Mouse (Mus musculus) forebrain, embryonic 15.5 days (tissue): ENCODE data around the gene Zfp36l2. TPM values are rescaled to one million over a fixed set of nuclear protein-coding genes. Genes with fewer than 3 reads are reported as not detected.

Source experiments
- ATAC-seq: fragments of 200-750 bp; cut with Nextera tagmentation; replicated peaks from 2 replicates; pipeline ENCODE4 v1.8.0; 2017; ENCODE audit warnings: mild to moderate bottlenecking, moderate TSS enrichment, moderate library complexity
- H3K27ac ChIP-seq: fragments of 300-500 bp; sonication (generic); replicated peaks from 2 replicates; pipeline ENCODE4 v1.5.1; 2015; ENCODE audit warnings: mild to moderate bottlenecking, inconsistent platforms
- H3K27me3 ChIP-seq: fragments of 300-500 bp; sonication (generic); 2 replicates; pipeline ENCODE4 v1.6.1; 2015; ENCODE audit warnings: inconsistent platforms
- H3K36me3 ChIP-seq: fragments of 300-500 bp; sonication (generic); 2 replicates; pipeline ENCODE4 v1.6.1; 2015; ENCODE audit warnings: mild to moderate bottlenecking, inconsistent platforms
- H3K4me1 ChIP-seq: fragments of 300-500 bp; sonication (generic); 2 replicates; pipeline ENCODE4 v1.6.1; 2015; ENCODE audit warnings: inconsistent platforms
- H3K4me2 ChIP-seq: fragments of 300-500 bp; sonication (generic); replicated peaks from 2 replicates; pipeline ENCODE4 v1.6.1; 2015; ENCODE audit warnings: mild to moderate bottlenecking, inconsistent platforms
- H3K4me3 ChIP-seq: fragments of 300-500 bp; sonication (generic); 2 replicates; pipeline ENCODE4 v1.5.1; 2015; ENCODE audit warnings: mild to moderate bottlenecking, inconsistent platforms
- H3K9ac ChIP-seq: fragments of 300-500 bp; sonication (generic); replicated peaks from 2 replicates; pipeline ENCODE4 v1.6.1; 2015; ENCODE audit warnings: mild to moderate bottlenecking, inconsistent platforms
- H3K9me3 ChIP-seq: fragments of 300-500 bp; sonication (generic); 2 replicates; pipeline ENCODE4 v1.6.1; 2016; ENCODE audit warnings: inconsistent platforms
- WGBS: fragments of 180-500 bp; shearing (Covaris S2); methylation state at CpG from one replicate; pipeline ENCODE4 v1.1.7; 2015; ENCODE audit warnings: mixed read lengths; 5-methylcytosine and 5-hydroxymethylcytosine counted together
- polyA plus RNA-seq: library from polyadenylated mRNA; unstranded; fragments of >200 nt; fragmentation: Nextera tagmentation; extraction: Ambion mirVana; gene quantifications from 2 replicates; pipeline ENCODE4 v1.2.1, GENCODE M21; 2015

Zfp36l2 gene
- polyA plus RNA-seq, 1 experiment from 2014 or later: 4.7 TPM

DNA sequence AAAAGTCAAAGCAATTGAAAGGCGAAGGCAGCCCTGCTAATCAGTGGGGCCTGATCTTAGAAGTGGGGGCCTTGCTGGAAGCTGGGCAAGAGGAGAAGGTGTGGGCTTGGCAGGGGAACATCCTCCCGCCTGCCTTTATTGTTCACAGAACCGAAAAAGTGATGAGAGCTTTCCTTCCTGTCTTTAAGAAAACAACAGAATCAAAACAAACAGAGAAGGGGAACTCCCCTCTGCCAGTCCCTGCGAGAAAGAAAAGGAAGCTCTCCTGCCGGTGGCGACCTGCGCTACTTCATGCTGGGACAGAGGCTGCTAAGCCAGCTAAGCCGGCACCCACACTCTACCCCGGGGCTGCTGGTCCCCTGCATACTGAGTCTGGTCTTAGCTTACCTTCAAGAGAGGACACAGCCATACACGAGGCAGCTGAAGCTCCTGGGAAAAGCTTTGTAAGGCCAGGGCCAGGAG is 41.9 kb downstream of the Zfp36l2 start:
- Histone ChIP-seq H3K27me3 (no peaks in the 10 kb centered on the region), H3K36me3 (no peaks in the 10 kb centered on the region), H3K27ac (no peak overlapping the region), H3K4me3 (no peak overlapping the region), H3K4me1 (peaks cover 13% of the 10 kb centered on the region), H3K9ac (no peak overlapping the region), H3K4me2 (no peak overlapping the region), H3K9me3 (no peaks in the 10 kb centered on the region)
- ATAC-seq: no peak
- 22% methylated on average over 10 of the region's 10 CpGs for WGBS

DNA sequence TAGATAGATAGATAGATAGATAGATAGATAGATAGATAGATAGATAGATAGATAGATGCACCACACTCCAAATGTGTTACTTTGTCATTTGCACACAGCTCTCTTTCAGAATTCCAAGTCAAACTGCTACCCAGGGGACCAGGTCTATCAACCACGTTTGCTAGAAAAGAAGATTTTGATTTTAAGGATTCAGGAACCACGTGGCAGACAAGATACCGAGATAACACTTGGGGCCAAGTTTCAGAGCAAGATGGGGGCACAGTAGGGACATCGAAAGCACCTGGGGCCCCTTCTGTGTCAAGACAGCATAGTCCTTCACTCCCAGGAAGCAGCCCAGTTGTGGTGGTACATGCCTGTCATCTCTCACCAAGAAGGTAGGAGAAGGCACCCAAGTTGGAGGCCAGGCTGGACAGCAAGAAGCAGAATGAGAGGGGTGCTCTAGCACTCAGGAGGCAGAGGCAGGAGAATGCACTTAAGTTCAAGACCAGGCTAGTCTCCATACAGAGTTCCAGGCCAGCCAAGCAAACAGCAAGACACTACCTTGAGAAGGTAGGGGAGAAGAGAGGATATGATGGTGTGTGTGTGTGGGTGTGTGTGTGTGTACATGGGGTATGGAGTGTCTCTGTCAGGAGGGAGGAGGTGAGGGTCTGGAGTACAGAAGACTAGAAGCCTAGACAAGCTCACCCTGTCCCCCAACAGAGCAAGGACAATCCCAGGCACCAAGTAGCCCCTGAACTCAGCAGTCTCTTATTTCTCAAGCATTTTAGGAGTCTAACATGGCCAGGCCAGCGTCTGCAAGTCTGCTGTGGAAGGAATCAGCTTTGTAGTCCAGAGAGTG is 42.8 kb downstream of the Zfp36l2 start:
- 80% methylated on average over 5 of the region's 5 CpGs for WGBS
- Histone ChIP-seq H3K27me3 (no peaks in the 10 kb centered on the region), H3K27ac (no peak overlapping the region), H3K4me3 (no peak overlapping the region), H3K4me1 (peaks cover 13% of the 10 kb centered on the region), H3K36me3 (no peaks in the 10 kb centered on the region), H3K9ac (no peak overlapping the region), H3K9me3 (no peaks in the 10 kb centered on the region), H3K4me2 (no peak overlapping the region)
- ATAC-seq: no peak

DNA sequence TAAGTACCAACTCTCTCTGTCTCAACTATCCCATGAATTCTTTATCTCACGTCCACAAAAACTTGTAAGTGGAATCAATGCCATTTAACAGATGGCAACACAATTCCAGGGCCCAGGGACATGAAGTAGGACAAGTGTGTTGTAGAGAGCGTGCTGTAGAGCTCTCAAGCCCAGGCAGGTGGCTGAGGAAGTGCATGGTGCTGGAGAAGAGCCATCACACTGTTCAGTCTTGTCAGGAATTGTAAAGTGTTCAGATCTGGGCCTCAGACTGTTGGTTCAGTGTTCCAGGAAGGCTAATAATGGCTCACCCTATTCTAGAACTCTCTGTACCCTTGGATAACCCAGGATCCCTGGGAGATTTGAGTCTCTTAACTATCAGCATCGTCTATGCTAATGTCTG is 43.6 kb downstream of the Zfp36l2 start:
- H3K36me3 ChIP-seq: no peaks in the 10 kb centered on the region
- no peak overlapping the region for H3K4me3 ChIP-seq
- ATAC-seq: no peak
- H3K27me3 ChIP-seq: no peaks in the 10 kb centered on the region
- 81% methylated on average over 3 of the region's 3 CpGs for WGBS
- H3K9me3 ChIP-seq: no peaks in the 10 kb centered on the region
- no peak overlapping the region for H3K27ac ChIP-seq
- peaks cover 12% of the 10 kb centered on the region for H3K4me1 ChIP-seq
- no peak overlapping the region for H3K9ac ChIP-seq
- no peak overlapping the region for H3K4me2 ChIP-seq

DNA sequence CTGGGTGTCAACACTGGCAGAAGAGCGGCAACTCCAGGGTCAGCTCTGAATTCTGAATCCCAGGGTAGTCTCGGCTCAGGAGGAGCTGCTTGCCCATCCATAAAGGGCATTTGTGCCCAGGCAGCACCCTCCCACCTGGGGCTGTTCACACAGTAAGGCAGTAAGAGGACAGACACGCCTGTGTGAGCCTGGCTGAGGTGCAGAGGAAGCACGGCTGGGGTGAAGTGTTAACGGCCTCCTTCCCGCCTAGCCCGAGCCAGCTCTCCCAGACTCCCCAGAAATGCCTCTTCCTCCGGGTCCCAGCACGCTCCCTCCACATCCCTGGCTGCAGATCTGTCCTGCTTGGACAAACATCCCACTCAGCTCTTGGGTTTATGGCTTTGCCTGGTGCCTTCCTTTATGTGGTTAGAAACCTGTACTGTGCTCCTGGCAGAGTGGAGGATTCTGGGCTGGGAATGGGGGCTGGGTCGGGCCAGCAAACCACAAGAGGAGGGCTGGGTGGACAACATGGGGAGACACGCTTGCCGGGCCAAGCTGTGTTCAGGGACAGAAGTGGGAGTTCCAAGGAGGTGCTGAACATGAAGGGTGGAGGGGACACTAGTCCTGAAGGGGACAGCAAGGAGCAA is 44.4 kb downstream of the Zfp36l2 start:
- H3K27me3 ChIP-seq: no peaks in the 10 kb centered on the region
- no peak overlapping the region for H3K9ac ChIP-seq
- H3K9me3 ChIP-seq: no peaks in the 10 kb centered on the region
- no peak overlapping the region for H3K4me2 ChIP-seq
- 63% methylated on average over 12 of the region's 12 CpGs for WGBS
- H3K27ac ChIP-seq: no peak overlapping the region
- ATAC-seq: no peak
- no peak overlapping the region for H3K4me3 ChIP-seq
- H3K36me3 ChIP-seq: no peaks in the 10 kb centered on the region
- H3K4me1 ChIP-seq: peaks cover 4% of the 10 kb centered on the region

DNA sequence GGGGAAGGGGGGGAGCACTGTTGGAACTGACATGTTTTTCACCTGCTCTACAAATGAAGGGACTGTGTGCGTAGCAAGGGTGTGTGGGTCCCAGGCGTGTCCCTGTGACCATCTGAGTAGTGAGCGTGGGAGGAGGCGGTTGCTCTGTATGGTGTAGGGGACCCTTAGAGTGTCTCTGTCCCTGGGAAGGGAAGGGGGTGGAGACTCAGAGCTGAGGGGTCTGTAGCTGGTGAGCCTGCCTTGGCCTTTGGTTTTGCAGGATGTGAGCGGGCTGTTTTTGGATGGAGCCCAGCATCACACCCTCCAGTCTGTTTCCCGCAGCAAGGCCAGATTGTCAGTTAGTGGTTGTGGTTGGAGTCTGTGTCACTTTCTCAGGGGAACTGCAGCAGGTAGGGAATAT is 46.1 kb downstream of the Zfp36l2 start:
- no peaks in the 10 kb centered on the region for H3K36me3 ChIP-seq
- no peak for ATAC-seq
- WGBS: 84% methylated on average over 6 of the region's 6 CpGs
- H3K9ac ChIP-seq: no peak overlapping the region
- no peak overlapping the region for H3K4me2 ChIP-seq
- 0 out of 2 replicates have a peak, but pooled peaks cover 2% of the 10 kb centered on the region for H3K4me1 ChIP-seq
- H3K4me3 ChIP-seq: no peak overlapping the region
- no peak overlapping the region for H3K27ac ChIP-seq
- H3K9me3 ChIP-seq: no peaks in the 10 kb centered on the region
- H3K27me3 ChIP-seq: no peaks in the 10 kb centered on the region

DNA sequence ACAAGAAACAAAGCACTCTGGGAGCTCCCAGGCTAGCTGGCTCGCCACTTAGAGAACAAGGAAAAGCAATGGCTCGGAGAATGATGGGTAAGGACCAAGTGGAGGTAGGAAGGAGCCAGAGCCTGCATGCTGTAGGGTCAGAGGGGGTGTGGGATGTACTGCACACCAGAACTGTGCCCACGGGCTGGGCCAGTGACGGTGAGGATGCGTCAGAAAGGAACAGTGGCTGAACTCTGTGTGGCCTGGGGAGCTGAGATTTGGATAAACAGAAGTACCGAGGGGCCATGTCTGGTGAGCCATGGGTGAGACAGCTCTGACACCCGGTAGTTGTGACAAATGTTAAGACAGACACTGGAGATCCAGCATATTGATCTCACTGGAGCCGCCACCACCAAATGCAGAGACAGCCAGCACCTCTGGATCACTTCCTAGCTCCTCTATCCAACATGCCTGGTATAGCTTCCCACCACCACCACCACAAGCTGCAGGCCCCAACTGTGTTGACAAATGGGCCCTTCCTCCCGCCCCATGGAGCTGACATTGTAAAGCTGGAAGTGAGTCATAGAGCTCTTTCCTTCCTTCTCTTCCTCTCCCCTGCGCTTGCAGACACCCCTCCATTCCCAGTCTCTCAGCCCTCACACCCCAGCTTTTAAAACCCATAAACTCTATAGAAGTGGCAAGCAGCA is 46.8 kb downstream of the Zfp36l2 start:
- no peaks in the 10 kb centered on the region for H3K36me3 ChIP-seq
- no peak overlapping the region for H3K4me3 ChIP-seq
- H3K27me3 ChIP-seq: no peaks in the 10 kb centered on the region
- WGBS: 80% methylated on average over 10 of the region's 10 CpGs
- H3K9me3 ChIP-seq: no peaks in the 10 kb centered on the region
- H3K9ac ChIP-seq: no peak overlapping the region
- no peak for ATAC-seq
- H3K4me1 ChIP-seq: 0 out of 2 replicates have a peak, but pooled peaks cover 2% of the 10 kb centered on the region
- no peak overlapping the region for H3K27ac ChIP-seq
- H3K4me2 ChIP-seq: no peak overlapping the region

DNA sequence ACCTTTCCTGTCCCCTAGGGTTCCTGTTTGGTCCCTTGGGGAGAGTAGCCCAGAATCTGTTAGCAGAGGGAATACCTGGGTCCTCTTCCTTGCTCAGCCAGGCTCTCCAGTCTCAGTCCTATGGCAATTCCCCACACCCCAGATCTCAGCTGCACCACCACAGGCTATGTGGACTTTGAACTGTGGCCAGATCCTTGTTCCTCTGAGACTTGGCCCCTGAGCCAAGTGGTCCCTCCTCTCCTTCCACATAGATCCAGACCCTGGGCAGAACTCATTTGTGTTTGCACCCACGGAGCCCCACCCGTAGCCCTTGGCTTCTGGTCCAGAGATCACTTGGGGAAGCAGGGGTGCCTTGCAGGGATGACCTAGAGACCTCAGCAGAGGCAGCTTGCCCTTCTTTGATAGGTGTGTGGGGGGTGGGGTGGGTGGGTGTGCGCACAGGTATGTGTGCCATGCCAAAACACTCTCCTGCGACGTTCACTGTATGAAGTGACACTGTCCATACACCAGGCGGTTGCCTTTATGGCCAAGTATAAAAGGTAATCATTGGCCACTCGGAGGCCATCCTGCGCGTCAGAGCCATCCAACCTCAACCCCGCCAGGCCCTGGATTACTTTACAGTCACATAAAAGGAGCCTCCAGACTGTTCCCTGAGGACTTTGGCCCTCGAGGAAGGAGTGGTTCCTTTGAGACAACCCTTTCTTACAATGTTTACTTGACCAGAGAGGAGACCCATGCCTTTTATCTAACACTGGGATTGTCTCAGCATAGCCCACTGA is 50.2 kb downstream of the Zfp36l2 start:
- Histone ChIP-seq H3K9ac (no peak overlapping the region), H3K4me3 (no peak overlapping the region), H3K36me3 (no peaks in the 10 kb centered on the region), H3K27ac (no peak overlapping the region), H3K4me2 (no peak overlapping the region), H3K9me3 (no peaks in the 10 kb centered on the region), H3K27me3 (no peaks in the 10 kb centered on the region), H3K4me1 (no peaks in the 10 kb centered on the region)
- ATAC-seq: no peak
- 92% methylated on average over 11 of the region's 11 CpGs for WGBS

DNA sequence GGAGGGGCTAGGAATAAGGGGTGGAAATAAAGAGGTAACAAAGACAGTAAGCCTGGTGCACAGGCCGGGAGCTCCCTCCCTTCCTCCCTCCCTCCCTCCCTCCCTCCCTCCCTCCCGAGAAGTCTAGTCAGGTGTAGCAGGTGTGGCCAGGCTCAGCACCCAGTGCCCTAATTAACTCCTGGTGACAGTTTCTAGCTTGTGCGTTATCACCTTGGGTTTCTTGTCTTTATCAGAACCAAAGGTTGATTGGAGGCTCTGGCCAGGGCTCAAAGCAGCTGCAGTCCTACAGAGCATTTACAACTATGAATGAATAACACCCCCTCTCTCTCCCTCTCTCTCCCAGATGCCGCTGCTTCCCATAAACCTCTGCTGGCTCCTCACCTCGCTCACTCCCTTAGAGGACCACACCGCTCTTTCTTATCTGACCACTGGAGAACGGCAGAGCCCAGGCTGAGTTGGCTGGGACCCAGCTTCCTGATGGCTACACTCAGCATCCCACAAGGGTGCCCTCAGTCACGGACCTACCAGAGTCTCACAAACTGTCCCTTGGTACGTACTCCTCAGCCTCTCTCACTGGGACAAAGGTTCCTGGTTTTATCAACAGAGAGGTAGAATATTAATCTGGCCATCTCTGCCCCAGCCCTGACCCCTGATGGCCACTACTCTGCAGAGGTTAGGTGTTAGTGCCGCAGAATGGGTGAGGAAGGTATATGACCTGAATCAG is 50.9 kb downstream of the Zfp36l2 start:
- Histone ChIP-seq H3K9ac (no peak overlapping the region), H3K4me2 (no peak overlapping the region), H3K36me3 (no peaks in the 10 kb centered on the region), H3K4me1 (no peaks in the 10 kb centered on the region), H3K27ac (no peak overlapping the region), H3K9me3 (no peaks in the 10 kb centered on the region), H3K27me3 (no peaks in the 10 kb centered on the region), H3K4me3 (no peak overlapping the region)
- no peak for ATAC-seq
- WGBS: 54% methylated on average over 10 of the region's 10 CpGs

DNA sequence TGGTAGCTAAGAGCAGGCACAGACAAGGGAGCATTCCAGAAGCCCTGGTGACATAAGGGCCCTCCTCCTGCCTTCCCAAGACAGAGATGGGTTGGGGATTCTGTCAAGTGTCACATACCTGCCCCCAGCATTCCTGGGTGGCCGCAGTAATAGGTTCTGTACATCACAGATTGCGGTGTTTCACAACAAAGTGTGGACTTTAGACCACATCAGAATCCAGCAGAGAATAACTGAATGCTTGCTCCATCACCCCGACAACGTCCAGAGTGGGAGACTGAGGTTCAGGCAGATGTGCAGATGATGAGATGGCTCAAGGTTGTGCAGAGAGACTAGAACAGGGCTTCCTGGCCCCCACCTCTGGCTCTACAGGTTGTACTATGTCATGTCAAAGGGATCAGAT is 51.5 kb downstream of the Zfp36l2 start:
- Histone ChIP-seq H3K4me2 (no peak overlapping the region), H3K4me1 (no peaks in the 10 kb centered on the region), H3K27ac (no peak overlapping the region), H3K27me3 (no peaks in the 10 kb centered on the region), H3K9me3 (no peaks in the 10 kb centered on the region), H3K4me3 (no peak overlapping the region), H3K36me3 (no peaks in the 10 kb centered on the region), H3K9ac (no peak overlapping the region)
- ATAC-seq: no peak
- WGBS: 84% methylated on average over 4 of the region's 4 CpGs

DNA sequence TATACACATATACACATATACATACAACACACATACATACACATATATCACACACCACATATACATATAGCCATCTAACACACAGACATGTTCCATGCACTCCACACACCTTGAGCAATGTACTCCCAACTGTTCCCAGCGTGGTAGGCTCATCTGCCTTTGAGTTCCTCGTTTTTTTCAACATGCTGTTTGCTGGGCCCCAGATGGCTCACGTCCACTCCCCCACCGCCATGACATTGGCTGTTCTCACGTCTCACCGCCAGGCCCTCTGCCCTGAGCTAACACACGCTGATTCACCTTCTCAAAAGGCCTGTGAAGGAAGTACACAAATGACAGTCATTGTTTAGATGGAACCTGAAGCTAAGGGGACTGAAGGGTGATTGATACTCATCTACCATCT is 52.5 kb downstream of the Zfp36l2 start:
- ATAC-seq: no peak
- H3K9me3 ChIP-seq: no peaks in the 10 kb centered on the region
- H3K27ac ChIP-seq: no peak overlapping the region
- no peak overlapping the region for H3K4me2 ChIP-seq
- H3K4me3 ChIP-seq: no peak overlapping the region
- H3K36me3 ChIP-seq: no peaks in the 10 kb centered on the region
- no peaks in the 10 kb centered on the region for H3K27me3 ChIP-seq
- H3K9ac ChIP-seq: no peak overlapping the region
- H3K4me1 ChIP-seq: no peaks in the 10 kb centered on the region
- WGBS: 80% methylated on average over 7 of the region's 7 CpGs
